Mouse (Mus musculus): ENCODE measurements around the gene Hist1h4m.
"Not testable (repeated sequence)": the region's sequence is repeated elsewhere in the genome, so short reads cannot be mapped to it uniquely, and the experiment has no call there.

The Hist1h4m gene

DNA sequence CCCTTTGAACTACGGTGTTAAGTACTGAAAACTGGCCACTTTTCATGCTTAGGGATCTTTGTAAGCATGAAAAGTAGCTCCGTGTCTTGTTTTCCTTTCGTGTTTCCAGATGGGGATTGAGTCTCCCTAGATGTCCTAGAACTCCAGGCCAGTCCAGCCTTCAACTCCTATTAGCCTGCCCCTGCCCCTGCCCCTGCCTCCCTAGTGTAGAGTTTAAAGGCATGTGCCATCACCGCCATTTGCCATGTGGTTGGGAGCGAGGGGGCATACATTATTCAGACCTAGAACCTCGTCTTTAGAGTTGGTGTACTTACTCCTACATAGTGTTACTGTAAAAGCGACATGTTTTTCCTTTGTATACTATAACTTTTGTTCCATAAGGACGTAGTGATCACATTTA is 472 bp upstream of the Hist1h4m start:
- not testable (repeated sequence) for DNase-seq (ENCODE audit: low spot score)

DNA sequence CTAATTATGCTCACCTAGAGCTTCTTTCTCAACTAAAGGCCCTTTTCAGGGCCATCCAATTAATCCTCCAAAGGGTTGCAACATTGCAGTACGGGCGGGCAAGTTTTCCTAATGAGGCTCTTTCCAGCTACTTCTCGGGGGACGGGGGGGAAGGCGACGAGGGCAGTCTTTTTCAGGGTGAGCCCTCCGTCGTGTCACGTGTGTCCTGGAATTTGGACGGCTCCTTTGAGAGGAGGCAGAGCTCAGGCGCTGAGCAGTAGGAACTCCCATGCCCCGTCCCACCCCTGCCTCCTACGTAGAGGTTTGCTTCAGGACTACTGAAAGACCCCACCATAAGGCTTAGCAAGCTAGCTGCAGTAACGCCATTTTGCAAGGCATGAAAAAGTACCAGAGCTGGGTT is 546 bp downstream of the Hist1h4m start:
- DNase-seq (ENCODE audit: low spot score), result not testable (repeated sequence)

DNA sequence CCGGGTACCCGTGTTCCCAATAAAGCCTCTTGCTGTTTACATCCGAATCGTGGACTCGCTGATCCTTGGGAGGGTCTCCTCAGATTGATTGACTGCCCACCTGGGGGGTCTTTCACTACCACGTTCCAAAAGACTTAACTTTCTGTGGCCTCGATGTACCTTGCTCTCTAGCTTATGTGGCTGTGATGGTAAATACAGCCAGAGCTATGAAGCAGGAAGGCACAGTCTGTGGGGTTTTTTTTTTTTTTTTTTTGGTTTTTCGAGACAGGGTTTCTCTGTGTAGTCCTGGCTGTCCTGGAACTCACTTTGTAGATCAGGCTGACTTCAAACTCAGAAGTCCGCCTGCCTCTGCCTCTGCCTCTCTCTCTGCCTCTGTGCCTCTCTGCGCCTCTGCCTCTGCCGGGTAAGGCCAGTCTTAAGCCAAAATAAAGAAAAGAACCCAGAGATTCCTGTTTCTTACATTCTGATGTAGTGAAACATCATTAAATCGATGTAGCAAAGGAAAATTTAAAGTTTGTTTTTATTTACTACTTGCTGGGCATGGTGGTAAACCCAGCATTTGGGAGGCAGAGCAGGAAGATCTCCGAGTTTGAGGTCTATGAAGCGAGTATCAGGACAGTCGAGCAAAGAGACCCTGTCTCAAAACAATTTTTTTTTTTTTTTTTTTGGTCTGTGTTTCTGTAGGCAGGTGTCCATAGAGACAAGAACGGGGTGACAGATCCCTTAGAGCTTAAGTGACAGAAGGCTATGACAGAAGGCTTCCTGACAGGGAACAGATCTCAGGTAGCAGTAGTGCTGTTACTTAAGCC is 8.7 kb downstream of the Hist1h4m start:
- not testable (repeated sequence) for DNase-seq (ENCODE audit: low spot score)

DNA sequence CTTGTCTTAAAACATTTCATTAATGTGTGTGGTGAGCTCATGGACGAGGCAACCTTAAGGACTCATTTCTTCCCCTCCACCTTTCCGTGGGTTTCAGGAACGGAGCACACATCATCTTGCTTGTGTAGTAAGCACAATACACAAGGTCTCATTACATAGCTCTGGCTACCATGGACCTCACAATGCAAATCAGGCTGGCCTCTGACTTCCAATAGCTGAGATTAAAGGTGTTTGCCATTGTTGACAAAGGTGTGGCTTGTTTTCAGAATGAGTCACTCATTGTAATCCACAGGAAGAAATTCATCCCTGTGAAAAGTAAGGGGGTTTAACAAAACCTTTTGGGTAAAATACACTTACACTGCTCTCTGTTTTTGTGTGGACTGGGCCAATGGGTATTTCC is 17.0 kb downstream of the Hist1h4m start:
- DNase-seq (ENCODE audit: low spot score), result no peak

DNA sequence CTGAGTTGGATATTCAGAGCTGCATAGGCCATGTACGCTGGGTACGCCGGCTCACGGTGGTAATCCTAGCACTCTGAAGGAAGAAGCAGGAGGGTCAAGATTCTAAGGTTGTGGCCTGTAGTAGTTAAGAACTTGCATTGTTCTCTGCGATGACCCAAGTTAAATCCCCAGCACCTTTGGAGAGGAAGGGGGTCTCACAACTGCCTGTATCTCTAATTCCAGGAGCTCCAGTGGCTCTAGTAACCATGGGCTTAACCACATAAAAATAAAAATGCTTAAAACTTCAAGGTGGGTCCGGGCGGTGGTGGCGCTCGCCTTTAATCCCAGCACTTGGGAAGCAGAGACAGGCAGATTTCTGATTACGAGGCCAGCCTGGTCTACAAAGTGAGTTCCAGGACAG is 18.8 kb downstream of the Hist1h4m start:
- no peak for DNase-seq (ENCODE audit: low spot score)

DNA sequence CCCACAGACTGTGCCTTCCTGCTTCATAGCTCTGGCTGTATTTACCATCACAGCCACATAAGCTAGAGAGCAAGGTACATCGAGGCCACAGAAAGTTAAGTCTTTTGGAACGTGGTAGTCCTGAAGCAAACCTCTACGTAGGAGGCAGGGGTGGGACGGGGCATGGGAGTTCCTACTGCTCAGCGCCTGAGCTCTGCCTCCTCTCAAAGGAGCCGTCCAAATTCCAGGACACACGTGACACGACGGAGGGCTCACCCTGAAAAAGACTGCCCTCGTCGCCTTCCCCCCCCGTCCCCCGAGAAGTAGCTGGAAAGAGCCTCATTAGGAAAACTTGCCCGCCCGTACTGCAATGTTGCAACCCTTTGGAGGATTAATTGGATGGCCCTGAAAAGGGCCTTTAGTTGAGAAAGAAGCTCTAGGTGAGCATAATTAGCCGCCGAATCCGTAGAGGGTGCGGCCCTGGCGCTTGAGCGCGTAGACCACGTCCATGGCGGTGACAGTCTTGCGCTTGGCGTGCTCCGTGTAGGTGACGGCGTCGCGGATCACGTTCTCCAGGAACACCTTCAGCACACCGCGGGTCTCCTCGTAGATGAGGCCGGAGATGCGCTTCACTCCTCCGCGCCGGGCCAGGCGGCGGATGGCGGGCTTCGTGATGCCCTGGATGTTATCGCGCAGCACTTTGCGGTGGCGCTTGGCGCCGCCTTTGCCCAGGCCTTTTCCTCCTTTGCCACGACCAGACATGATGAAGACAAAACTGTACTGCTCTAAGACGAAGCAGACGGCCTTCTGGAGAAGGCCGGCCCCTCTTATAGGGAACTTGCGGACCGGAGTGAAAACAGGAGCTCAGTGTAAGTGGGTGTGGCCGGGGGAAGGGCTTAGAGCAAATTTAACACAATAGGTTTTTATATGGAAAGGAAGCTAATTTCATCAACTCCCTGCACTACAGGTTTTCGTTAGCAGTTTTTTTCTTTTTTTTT is 20.2 kb downstream of the Hist1h4m start, which contains the start of gene Hist1h4n:
Gene Hist1h4n, minus strand, starts transcription at position 779 of the 977 bp plus-strand sequence.
- peak; percentile 85 for DNase-seq (ENCODE audit: low spot score)

DNA sequence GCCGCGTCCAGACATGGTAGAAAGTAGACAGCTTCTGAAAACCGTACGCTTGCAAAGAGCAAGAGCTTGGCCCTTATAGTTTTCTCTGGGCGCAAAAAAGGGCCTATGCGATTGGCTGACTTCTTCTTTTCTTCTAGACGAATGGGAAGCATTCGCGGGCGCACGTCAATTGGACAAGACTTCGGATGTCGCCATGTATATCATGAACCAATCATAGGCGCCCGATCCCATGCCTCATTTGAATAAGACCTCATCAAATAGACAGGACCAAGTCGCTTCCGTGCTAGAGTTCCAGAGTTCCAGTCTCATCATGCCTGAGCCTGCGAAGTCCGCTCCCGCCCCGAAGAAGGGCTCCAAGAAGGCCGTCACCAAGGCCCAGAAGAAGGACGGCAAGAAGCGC is 21.9 kb downstream of the Hist1h4m start, which contains the start of the genes Hist1h2ap and Hist1h2br:
Gene Hist1h2ap, minus strand, starts transcription at position 47 of the 400 bp plus-strand sequence.
Gene Hist1h2br, plus strand, starts transcription at position 283 of the 400 bp plus-strand sequence.
- not testable (repeated sequence) for DNase-seq (ENCODE audit: low spot score)

DNA sequence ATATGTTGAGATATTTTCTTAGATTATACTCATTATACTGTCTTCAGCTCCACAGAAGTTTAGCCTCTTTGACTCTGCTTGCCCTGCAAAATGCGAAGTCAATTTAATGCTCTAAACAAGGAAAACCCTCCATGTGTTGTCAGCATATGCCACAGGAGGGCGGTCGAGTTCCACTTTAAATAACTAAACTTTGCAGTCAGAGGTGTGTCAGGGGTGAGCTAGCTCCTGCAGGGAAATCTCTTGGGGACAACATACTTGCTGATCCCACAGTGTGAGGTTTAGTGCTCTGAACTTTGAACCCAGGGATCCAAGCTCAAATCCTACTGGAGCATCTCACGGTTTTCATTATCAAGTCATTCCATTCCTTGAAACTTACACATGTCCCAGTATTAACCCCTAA is 29.0 kb downstream of the Hist1h4m start:
- DNase-seq (ENCODE audit: low spot score), result not testable (repeated sequence)

DNA sequence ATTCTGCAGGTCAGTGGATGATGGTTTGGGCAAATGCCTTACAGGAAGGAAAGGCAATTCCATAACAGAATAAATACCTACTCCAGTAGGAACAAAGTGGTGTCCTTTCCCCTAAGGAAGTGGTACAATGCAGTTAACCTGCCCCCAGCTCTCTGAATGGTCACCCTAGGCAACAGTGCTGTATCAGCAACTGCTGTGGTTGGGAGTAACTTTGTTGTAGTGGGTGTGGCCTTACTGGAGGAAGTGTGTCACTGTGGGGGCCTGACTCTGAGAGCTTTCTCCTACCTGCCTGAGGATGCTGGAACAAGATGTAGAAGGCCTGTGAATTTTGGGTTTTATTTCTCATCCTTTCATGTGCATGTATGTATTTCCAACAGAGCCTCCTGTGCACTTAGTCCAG is 34.8 kb downstream of the Hist1h4m start:
- DNase-seq (ENCODE audit: low spot score), result not testable (repeated sequence)

DNA sequence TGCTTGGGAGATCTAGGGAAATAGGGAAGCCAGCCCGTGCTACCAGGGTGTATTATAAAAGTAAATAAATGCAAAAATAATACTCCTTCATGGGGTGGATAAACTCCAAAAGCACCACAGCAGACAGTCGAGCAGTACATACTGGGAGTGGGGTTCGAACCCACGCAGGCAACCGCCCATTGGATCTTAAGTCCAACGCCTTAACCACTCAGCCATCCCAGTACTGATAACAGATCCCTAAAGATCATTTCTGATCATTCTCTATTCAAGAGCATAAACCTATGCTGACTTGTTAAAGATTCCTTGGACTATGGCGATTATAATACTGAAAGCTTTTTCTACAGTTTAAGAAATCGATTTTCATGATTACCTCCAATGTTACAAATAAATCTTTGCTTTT is 36.3 kb downstream of the Hist1h4m start:
- no peak for DNase-seq (ENCODE audit: low spot score)

DNA sequence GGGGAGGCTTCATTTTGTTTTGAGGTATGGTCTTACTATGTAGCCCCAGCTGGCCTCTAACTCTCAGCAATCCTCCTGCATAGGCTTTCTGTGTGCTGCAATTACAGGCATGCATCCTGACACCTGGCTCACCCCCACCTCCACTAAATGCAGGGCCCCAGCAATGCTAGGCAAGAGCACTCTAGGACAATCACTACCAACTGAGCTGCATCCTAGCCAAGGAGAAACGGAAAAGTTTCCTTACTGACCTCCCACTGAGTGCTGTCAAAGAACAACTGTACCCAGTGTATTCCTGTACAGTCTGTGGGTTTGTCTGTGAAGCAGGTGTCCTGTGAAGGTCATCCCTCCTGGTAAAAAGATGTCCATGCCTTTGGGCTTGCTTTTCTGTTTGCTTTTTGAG is 39.1 kb downstream of the Hist1h4m start:
- not testable (repeated sequence) for DNase-seq (ENCODE audit: low spot score)

DNA sequence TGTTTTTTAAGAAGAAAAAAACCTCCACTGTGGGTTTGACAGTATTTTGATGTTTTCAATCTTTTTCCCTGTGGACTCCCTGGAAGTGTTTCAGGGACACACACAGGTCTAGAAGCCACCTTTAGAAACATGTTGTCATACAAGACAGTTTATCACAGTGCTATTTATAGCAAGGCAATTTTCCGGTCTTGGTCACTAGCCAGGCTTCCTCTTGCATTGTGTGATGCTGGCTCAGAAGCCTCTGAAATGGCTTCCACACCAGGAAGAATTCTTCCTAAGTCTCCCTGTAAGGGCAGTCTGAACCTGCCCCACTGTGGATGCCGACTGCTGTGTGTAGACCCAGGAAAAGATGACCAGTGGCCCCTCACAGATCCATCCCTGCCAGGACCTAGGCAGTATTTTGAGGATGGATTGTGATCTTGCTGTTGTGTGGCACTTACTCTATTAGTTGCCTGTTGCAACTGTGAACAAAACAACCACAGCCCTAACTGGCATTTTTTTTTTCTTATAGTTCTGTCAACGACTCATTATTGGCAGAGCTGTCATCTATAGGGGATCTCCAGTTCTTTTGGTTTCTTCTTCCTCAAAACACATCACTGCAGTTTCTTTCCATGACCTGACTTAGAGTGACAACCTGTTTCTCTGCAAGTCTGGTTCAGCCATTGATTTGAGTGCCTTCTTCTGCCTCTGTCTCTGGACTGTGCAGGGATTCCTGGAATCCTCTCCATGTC is 40.8 kb downstream of the Hist1h4m start:
- no peak for DNase-seq (ENCODE audit: low spot score)

DNA sequence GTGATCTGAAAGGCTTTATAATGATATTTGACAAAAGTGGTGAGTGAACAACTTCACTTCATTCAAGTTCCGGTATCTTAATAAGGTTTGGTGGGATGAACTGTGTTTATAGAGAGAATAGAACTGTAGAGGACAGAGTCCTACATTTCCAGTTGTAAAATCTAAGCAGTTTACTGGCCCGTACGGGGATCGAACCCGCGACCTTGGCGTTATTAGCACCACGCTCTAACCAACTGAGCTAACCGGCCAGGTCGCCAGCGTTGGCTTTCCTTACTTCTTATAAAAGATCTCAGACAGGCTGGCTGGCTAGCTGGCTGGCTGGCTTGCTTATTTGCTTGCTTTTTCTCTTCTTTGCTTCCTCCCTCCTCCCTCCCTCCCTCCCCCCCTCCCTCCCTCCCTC is 43.6 kb downstream of the Hist1h4m start:
- peak; percentile 58 for DNase-seq (ENCODE audit: low spot score)

DNA sequence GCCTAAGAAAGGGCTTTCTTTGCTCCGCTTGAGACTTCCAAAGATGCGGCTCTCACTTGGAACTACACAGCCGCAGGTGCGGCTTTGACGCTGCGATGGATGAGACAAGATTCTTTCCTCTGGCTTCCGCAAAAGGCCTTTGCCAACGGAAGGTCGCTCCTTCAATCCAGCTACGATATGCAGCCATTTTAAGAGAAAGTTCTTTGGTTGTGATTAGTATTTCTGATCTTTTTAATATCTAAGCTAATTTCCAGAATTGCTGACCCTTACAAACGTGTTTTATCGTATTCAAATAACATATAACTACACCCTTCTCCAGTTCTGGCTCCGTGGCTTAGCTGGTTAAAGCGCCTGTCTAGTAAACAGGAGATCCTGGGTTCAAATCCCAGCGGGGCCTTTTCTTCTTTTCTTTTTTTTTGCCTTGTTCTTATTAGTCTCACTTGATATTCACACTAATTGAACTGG is 44.2 kb downstream of the Hist1h4m start:
- DNase-seq (ENCODE audit: low spot score), result peak; percentile 22

DNA sequence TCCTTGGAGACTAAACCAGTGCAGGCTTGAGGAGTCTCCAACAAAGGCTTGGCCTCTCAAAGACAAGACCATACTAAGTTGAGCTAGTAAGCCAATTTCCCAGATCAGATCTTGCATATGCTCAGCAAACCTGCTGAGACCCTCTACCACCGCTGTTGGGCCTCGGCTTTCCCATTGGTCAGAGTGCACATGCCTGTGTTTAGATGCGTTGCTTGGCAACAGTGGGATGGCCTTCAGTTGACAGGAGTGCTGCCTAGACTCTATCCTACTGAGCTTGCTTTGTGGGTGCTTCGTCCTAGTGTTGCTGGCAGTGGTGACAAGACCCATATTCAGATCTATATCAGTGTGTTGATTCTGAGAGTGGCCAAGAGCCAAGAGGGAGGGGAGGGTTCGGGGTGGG is 50.1 kb downstream of the Hist1h4m start:
- DNase-seq (ENCODE audit: low spot score), result no peak

All from spleen, adult 12 weeks (tissue).